Mouse (Mus musculus): Measurements from ENCODE around the gene Appbp2.

Gene Appbp2

DNA sequence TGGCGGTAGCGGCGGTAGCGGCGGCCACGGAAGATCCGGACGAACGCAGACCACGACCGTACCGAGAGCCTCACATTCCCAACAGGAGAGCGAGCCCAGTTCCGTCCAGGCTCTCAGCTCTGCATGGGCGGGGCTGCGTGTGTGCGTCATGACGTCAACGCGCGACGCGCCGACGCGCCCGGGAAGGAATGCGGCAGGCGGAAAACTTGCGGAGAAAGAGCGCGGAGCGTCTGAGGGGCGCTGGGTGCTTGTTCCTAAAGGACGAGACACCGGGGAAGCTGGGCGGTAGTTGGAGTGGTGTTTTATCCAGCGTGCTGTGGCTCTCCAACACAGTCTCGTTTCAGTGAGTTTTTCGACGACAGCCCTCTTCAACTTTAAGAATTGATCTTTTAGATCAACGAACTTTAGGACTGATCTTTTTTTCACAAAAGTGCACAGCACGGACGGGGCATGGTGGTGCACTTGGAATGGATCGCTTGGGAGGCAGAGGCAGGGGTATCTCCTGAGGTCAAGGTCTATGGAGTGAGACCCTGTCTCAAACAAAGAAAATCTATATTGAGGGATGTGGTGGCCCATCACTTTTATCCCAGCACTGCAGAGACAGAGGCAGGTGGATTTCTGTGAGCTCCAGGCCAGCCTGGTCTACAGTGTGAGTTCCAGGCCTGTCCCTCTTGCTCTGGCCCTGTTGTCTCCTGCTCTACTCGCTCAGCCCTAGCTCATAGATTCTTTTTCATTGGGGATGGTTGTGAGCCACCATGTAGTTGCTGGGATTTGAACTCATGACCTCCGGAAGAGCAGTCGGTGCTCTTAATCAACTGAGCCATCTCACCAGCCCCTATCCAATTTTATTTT, at the start of gene Appbp2:
Gene Appbp2, minus strand, starts transcription at position 141 of the 852 bp plus-strand sequence.
- DNase-seq: peak; percentile 90

DNA sequence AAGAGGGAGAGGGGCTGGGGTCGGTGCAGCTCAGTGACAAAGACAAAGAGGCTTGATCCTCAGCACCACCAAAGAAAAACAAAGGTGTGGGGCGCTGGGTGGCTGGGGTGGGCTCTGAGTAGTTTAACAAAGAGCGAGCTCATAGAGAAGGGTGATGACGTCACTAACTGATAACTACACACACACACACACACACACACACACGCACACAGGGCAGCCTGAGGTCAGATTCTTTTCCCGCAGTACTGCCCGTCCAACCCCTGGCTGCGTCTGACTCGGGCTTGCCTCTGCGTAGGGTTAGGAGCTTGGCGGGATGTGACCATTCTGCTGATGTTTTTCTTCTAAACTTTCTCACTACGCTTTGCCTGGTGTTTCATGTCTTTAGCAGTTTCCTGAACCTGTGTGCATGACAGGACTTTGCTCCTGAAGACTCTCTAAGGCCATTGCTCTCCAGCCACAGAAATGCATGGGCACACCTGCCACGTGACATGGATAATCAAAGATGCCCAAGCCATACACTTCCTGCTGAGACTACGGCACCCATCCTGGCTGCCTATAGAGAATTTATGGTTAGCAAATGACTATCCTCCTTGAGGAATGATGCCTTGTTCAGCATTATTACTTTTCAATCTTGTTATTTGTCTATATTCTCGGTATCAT, 46.4 kb upstream of the Appbp2 start:
- no peak for DNase-seq

DNA sequence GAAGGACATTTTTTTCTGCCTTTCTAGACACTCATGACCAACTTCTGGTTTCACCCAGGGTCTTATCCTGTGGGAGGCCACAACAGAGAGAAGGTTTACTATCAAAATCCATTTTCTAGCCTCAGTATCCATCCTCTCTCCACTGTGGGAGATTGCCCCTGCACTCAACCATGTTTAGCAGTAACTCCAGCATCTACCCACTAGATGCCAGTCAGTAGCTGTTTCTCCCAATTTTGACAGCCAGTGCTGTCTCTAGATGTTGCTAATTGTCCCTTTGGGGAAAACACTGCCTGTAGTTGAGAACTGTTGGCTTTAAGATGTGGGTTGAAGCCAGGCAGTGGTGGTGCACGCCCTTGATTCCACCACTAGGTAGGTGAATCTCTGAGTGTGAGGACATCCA, 43.2 kb upstream of the Appbp2 start:
- no peak for DNase-seq

GRCm38 (mm10) chr11:85277609-85278008, 42.7 kb upstream of the Appbp2 start:
- DNase-seq: no peak

DNA sequence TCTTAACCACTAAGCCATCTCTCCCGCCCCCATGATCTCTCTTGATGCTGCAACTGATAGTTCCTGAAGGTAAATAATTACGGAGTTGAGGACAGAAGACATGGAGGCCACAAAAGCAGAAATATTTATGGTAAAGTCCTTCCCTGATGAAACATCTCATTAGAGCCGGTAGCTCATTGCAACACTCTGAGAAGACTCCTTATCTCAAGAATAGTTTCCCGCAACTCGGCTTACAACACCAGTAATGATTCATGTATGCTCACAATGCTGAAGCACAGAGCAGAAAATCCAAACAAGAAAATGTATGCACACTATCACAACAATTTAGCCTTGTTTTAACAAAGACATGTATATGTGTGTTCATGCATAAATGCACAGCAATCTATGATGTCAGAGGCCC, 40.2 kb upstream of the Appbp2 start:
- no peak for DNase-seq

GRCm38 (mm10) chr11:85273299-85273698, 38.4 kb upstream of the Appbp2 start:
- peak; percentile 24 for DNase-seq

GRCm38 (mm10) chr11:85270631-85271030, 35.7 kb upstream of the Appbp2 start:
- DNase-seq: peak; percentile 78

GRCm38 (mm10) chr11:85267393-85267792, 32.5 kb upstream of the Appbp2 start:
- no peak for DNase-seq

DNA sequence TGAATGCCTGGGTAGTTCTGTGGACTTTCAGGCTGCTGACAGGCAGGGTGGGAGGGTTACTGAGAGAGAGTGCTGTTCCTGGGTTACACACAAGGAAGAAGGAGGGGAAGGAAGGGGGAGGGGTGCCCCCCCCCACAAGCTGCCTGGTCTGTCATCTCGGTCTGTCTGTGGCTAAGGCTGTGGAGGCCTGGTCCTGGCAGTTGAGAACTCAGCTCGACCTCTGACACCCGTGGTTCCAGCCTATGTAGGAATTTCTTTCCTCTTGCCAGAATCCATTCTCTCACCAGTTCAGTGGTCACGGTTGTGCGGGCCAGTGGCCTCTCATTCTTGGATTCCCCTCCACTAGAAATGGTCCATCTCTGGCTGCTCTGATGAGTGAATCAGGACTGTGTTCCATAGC, 29.7 kb upstream of the Appbp2 start:
- peak; percentile 27 for DNase-seq

DNA sequence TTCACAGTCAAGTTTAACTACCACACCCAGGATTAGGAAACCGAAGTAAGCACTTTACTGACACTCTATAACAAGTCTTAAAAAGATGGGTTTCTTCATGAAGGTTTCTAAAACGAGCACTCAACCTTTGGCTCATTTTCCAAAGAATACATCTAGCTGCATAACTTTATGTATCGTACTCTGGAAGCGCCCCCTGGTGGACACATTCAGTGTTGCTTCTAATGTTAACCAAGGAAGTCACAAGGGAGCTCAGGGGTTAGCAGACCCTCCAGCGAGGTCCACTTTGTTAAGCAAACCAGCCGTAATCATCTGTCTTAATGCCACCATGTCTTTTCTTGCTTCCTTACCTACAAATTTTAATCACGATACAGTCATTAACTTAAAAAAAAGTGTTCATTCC, 26.3 kb upstream of the Appbp2 start:
- peak; percentile 80 for DNase-seq

GRCm38 (mm10) chr11:85258966-85259365, 24.0 kb upstream of the Appbp2 start:
- no peak for DNase-seq

DNA sequence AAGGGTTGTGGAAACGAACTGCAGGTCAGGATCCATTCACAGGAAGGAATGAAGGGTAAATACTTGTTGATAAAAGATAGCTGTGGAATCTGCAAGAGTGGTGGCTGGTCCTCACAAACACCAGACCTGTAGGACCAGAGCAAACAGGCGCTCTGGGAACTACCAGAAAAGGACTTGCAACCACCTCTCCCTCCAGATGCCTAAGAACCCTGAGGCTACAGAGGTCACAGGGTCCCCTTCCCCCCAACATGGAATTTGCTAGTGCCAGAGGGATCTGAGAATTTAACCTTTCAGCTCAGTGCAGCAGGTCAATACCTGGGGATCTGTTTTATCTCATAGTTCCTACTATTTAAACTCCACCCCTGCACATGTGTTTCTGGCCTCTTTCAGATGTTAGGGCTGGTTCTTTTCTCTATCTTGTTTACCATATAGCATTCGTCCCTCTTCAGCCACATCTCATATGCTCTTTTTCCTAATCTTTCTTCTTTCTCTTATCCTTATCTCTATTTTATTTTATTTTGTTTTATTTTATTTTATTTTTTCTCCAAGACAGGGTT, 20.6 kb upstream of the Appbp2 start:
- DNase-seq: no peak

- no peak for DNase-seq
Observed at GRCm38 (mm10) chr11:85253641-85254040, 18.7 kb upstream of the Appbp2 start.

- DNase-seq: no peak
Observed at GRCm38 (mm10) chr11:85253006-85253405, 18.1 kb upstream of the Appbp2 start.

- DNase-seq: no peak
Observed at GRCm38 (mm10) chr11:85251955-85252354, 17.0 kb upstream of the Appbp2 start.

- DNase-seq: no peak
Observed at GRCm38 (mm10) chr11:85250467-85250866, 15.5 kb upstream of the Appbp2 start.

DNA sequence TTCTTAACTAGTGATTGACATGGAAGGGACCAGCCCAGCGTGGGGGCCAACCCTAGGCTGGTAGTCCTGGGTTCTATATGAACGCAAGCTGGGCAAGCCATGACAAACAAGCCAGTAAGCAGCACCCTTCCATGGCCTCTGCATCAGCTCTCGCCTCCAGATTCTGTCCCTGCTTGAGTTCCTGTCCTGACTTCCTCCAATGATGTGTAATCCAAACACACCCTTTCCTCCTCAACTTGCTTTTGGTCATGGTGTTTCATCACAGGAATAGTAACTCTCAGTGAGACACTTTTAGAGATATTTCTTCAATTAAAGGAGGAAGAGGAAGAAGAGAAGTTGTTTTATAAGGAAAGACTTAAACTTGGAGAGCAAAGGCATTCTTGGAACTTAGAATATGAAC, 14.4 kb upstream of the Appbp2 start:
- DNase-seq: no peak

- DNase-seq: no peak
Observed at GRCm38 (mm10) chr11:85248151-85248550, 13.2 kb upstream of the Appbp2 start.

DNA sequence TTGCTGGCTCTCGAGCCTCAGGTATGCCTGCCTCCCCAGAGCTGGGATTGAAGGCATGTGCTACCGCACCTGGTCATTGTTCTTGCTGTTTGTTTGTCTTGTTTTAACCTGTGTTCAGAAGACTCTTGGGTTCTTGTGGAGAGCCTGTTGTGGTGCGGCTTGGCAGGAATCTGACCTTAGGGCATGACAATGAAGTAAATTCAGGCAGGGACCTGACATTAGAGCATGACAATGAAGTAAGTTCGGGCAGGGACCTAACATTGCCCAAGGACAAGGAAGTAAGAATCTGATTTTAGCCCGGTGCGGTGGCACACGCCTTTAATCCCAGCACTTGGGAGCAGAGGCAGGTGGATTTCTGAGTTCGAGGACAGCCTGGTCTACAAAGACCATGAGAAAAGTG, 6.3 kb upstream of the Appbp2 start:
- DNase-seq: no peak

DNA sequence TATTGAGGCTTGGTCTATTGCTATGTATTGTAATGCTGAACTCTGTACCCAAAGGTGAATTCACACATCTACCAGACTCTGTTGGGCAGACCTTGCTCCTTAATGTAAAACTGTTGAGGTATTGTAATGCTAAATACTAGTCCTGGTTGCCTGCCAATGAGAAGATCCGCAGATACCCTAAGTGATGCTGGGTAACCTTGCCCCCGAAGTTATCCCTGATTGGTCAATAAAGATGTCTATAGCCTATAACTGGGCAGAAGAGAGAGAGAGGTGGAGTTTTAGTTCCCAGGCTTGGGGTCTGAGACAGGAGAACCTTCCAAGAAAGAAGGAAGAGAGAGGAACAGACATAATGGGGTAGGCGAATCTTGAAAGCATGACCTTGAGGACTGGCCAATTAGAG, 5.3 kb upstream of the Appbp2 start:
- DNase-seq: no peak

GRCm38 (mm10) chr11:85234363-85234989, 454 bp downstream of the Appbp2 start:
- peak; percentile 79 for DNase-seq

- DNase-seq: peak; percentile 24
Observed at GRCm38 (mm10) chr11:85233676-85234210, 1.2 kb downstream of the Appbp2 start.

DNA sequence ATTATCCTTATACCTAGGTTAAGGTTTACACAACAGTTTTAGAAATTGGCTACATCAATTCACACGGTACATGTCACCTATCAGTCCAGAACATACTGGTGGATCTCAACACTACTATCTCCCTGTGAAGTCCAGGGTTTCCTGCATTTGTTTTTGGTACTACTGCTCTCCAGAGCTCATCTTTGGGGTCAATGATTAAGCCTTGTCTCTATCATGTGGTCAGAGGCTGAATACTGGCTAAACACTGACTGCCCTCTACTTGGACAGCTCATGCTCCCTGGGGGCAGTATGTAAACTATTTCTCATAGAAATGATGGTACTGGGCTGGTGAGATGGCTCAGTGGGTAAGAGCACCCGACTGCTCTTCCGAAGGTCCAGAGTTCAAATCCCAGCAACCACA, 11.7 kb downstream of the Appbp2 start:
- DNase-seq: peak; percentile 74

Measured in kidney, adult 9 months (tissue).